Mouse (Mus musculus): ENCODE results near the gene Rnase10.

GRCm38 (mm10) chr14:51024820-51025219 is 17.3 kb downstream of the Rnase10 start:
- TF ChIP-seq POLR2A (IDR thresholded peaks at IDR 0.05; ENCODE audit: insufficient read length, low read depth) (no peak), CEBPB (IDR thresholded peaks at IDR 0.05; ENCODE audit: insufficient read depth, poor library complexity, severe bottlenecking) (no peak), MAX (IDR thresholded peaks at IDR 0.05; ENCODE audit: low read depth) (no peak), MYOG (IDR thresholded peaks at IDR 0.05; ENCODE audit: control insufficient read depth in 1 of 3, insufficient read depth in 1 of 3, insufficient read length in 2 of 3, low read depth in 2 of 3) (no peak), SRF (IDR thresholded peaks at IDR 0.05; ENCODE audit: control insufficient read depth, insufficient read length, low read depth) (no peak), MYOD1 (IDR thresholded peaks at IDR 0.05; ENCODE audit: control insufficient read depth in 1 of 3, insufficient read length in 2 of 3, low read depth in 2 of 3) (no peak), E2F4 (IDR thresholded peaks at IDR 0.05; ENCODE audit: insufficient read depth) (no peak), TCF12 (IDR thresholded peaks at IDR 0.05; ENCODE audit: insufficient read depth, poor library complexity, severe bottlenecking) (no peak)

All from myocyte (in vitro differentiated cells).